Comparison of ENCODE assay signal across 29 mouse cellular contexts in the genomic region with DNA sequence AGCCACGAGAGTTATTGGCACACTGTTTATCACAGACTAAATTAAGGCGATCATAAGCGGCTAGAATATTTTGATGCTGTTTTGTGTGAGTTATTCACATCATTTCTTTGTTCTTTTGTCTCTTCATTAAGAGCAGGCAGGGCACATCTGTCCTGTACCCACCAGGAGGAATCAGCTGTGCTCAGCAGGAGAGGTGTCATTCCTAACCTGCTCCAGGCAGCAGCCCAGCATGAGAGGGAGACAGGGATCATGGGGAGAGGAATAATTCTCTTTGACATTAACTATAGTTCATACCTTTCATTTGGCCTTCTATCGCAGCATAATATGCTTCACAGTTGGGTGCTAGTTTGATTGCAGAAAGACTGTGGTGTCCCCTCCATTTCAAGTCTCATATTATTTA. TPM values are rescaled to one million over a fixed set of nuclear protein-coding genes. Genes with fewer than 3 reads are reported as not detected.
DNase-seq lines count a peak whose midpoint lies in the region; ATAC-seq and TF ChIP-seq lines count a peak whose summit lies in the region.
"Had no signal": no experiment of that assay in that cellular context is flagged by ENCODE, and none has a peak within 500 bp of the region (broad histone marks: within the 10 kb centered on the region; RNA-seq: fewer than 3 reads in every experiment).

No protein-coding gene starts in this region.

- H3K36me3 ChIP-seq in lung, embryonic 14.5 days (ENCODE audit: insufficient read depth), result no peaks in the 10 kb centered on the region
- no peaks in the 10 kb centered on the region for H3K36me3 ChIP-seq in forebrain, embryonic 15.5 days
- H3K36me3 ChIP-seq in midbrain, embryonic 16.5 days (ENCODE audit: control insufficient read depth, insufficient read depth, low read length), result no peaks in the 10 kb centered on the region
- H3K36me3 ChIP-seq: heart, embryonic 10.5 days; intestine, embryonic 15.5 days; limb, embryonic 13.5 days; liver, embryonic 12.5 days had no signal

- peak; percentile 1 for DNase-seq in lung, embryonic 14.5 days
- DNase-seq in lung, postnatal 10 days, result no peak
- DNase-seq in brain, embryonic 14.5 days (ENCODE audit: low read depth), result peak; percentile 70
- DNase-seq in cerebellum, adult 11 months, result no peak
- no peak for DNase-seq in layer of hippocampus, postnatal 36 days
- DNase-seq: adrenal gland, postnatal 10 days; cerebellum, adult 8-10 months; kidney, postnatal 4 days; lung, adult 18-20 months; right cerebral cortex, postnatal 14 days; thymus, adult 2 months; thymus, postnatal 4 days had no signal

- H3K27me3 ChIP-seq in lung, embryonic 14.5 days (ENCODE audit: insufficient read depth, low read length), result no peaks in the 10 kb centered on the region
- H3K27me3 ChIP-seq in forebrain, embryonic 15.5 days, result no peaks in the 10 kb centered on the region
- no peaks in the 10 kb centered on the region for H3K27me3 ChIP-seq in midbrain, embryonic 16.5 days (ENCODE audit: control insufficient read depth, insufficient read depth, low read depth, low read length)
- H3K27me3 ChIP-seq: intestine, embryonic 15.5 days; limb, embryonic 13.5 days; liver, embryonic 12.5 days had no signal

- no peaks in the 10 kb centered on the region for H3K9me3 ChIP-seq in lung, embryonic 14.5 days (ENCODE audit: low read depth, low read length)
- no peaks in the 10 kb centered on the region for H3K9me3 ChIP-seq in forebrain, embryonic 15.5 days
- no peaks in the 10 kb centered on the region for H3K9me3 ChIP-seq in midbrain, embryonic 16.5 days (replicated peaks; ENCODE audit: control insufficient read depth, low read length, poor library complexity, severe bottlenecking)
- H3K9me3 ChIP-seq: heart, embryonic 10.5 days; intestine, embryonic 15.5 days; limb, embryonic 13.5 days; liver, embryonic 12.5 days had no signal

- no peak for TF ChIP-seq POLR2A in brain, embryonic 14.5 days (IDR thresholded peaks at IDR 0.05; ENCODE audit: borderline replicate concordance, extremely low read depth, insufficient read depth, insufficient read length, poor library complexity, severe bottlenecking)

- no peak for TF ChIP-seq CTCF in lung, embryonic 14.5 days (IDR thresholded peaks at IDR 0.05; ENCODE audit: low read depth)
- TF ChIP-seq CTCF in brain, embryonic 14.5 days (IDR thresholded peaks at IDR 0.05; ENCODE audit: borderline replicate concordance, extremely low read depth, insufficient read depth, insufficient read length), result no peak

- H3K4me2 ChIP-seq in lung, embryonic 14.5 days, result no peak overlapping the region
- H3K4me2 ChIP-seq in forebrain, embryonic 15.5 days (replicated peaks), result no peak overlapping the region
- no peak overlapping the region for H3K4me2 ChIP-seq in midbrain, embryonic 16.5 days (ENCODE audit: low read length)
- H3K4me2 ChIP-seq: intestine, embryonic 15.5 days; limb, embryonic 13.5 days; liver, embryonic 12.5 days had no signal

- ATAC-seq in lung, embryonic 14.5 days (ENCODE audit: insufficient read depth), result no peak
- peak; percentile 79 for ATAC-seq in forebrain, embryonic 15.5 days (replicated peaks)
- peak; percentile 84; the same call in 1 of the 2 replicates for ATAC-seq in midbrain, embryonic 16.5 days
- ATAC-seq: intestine, embryonic 15.5 days; liver, embryonic 12.5 days had no signal

- no peak overlapping the region for H3K9ac ChIP-seq in lung, embryonic 14.5 days
- H3K9ac ChIP-seq in forebrain, embryonic 15.5 days (replicated peaks), result no peak overlapping the region
- H3K9ac ChIP-seq in midbrain, embryonic 16.5 days (ENCODE audit: low read depth, low read length), result no peak overlapping the region
- H3K9ac ChIP-seq: intestine, embryonic 15.5 days; limb, embryonic 13.5 days; liver, embryonic 12.5 days had no signal

- H3K27ac ChIP-seq in lung, embryonic 14.5 days (ENCODE audit: low read depth), result no peak overlapping the region
- H3K27ac ChIP-seq in forebrain, embryonic 15.5 days (replicated peaks), result peak overlapping the region; percentile 23
- no peak overlapping the region for H3K27ac ChIP-seq in midbrain, embryonic 16.5 days (ENCODE audit: low read length)
- H3K27ac ChIP-seq: heart, embryonic 10.5 days; intestine, embryonic 15.5 days; limb, embryonic 13.5 days; liver, embryonic 12.5 days; stomach, postnatal 0 days had no signal

- H3K4me3 ChIP-seq in lung, embryonic 14.5 days (ENCODE audit: low read depth, low read length), result no peak overlapping the region
- H3K4me3 ChIP-seq in forebrain, embryonic 15.5 days, result no peak overlapping the region
- no peak overlapping the region for H3K4me3 ChIP-seq in midbrain, embryonic 16.5 days (ENCODE audit: low read depth, low read length)
- H3K4me3 ChIP-seq: heart, embryonic 10.5 days; intestine, embryonic 15.5 days; limb, embryonic 13.5 days; liver, embryonic 12.5 days had no signal

- WGBS in lung, embryonic 14.5 days, result 48% methylated on average over 4 of the region's 4 CpGs
- 46% methylated on average over 4 of the region's 4 CpGs for WGBS in forebrain, embryonic 15.5 days
- 53% methylated on average over 4 of the region's 4 CpGs for WGBS in midbrain, embryonic 16.5 days

- no peaks in the 10 kb centered on the region for H3K4me1 ChIP-seq in lung, embryonic 14.5 days (ENCODE audit: insufficient read depth)
- 0 out of 2 replicates have a peak, but pooled peaks cover 5% of the 10 kb centered on the region for H3K4me1 ChIP-seq in forebrain, embryonic 15.5 days
- H3K4me1 ChIP-seq in midbrain, embryonic 16.5 days (ENCODE audit: control insufficient read depth, insufficient read depth, low read length), result no peaks in the 10 kb centered on the region
- H3K4me1 ChIP-seq: heart, embryonic 10.5 days; intestine, embryonic 15.5 days; limb, embryonic 13.5 days; liver, embryonic 12.5 days had no signal

RNA-seq across cellular contexts. Expression of a gene that starts 40.7 kb away (rescaled TPM):
- not detected in 2 replicates for polyA plus RNA-seq in lung, embryonic 14.5 days (2014; fragmentation: Nextera tagmentation; extraction: Ambion mirVana)
- polyA plus RNA-seq in brain, embryonic 14.5 days (2012; rRNA removed), result not detected in 2 replicates
- not detected in 2 replicates for polyA plus RNA-seq in forebrain, embryonic 15.5 days (2015; fragmentation: Nextera tagmentation; extraction: Ambion mirVana)
- not detected in 2 replicates for polyA plus RNA-seq in midbrain, embryonic 16.5 days (2015; fragmentation: Nextera tagmentation; extraction: Ambion mirVana)
- not detected for total RNA-seq in layer of hippocampus, postnatal 36 days (2021)
- total RNA-seq: adrenal gland, postnatal 10 days; gastrocnemius, adult 8-10 months; hematopoietic stem cell, adult 5-6 weeks; left cerebral cortex, adult 18-20 months; left cerebral cortex, postnatal 25 days; megakaryocyte, adult 5-6 weeks; MEL; neutrophil, adult 5-6 weeks had no signal
- polyA plus RNA-seq: C2C12; embryonic facial prominence, embryonic 14.5 days; heart, embryonic 10.5 days; heart, embryonic 16.5 days; intestine, embryonic 15.5 days; limb, embryonic 13.5 days; liver, embryonic 12.5 days; stomach, postnatal 0 days; thymus, adult 2 months had no signal

RNA-seq across cellular contexts. Expression of a gene that starts 50.5 kb away (rescaled TPM):
- polyA plus RNA-seq in lung, embryonic 14.5 days (2014; fragmentation: Nextera tagmentation; extraction: Ambion mirVana), result 7.2 and 7.3 TPM in 2 replicates
- polyA plus RNA-seq in brain, embryonic 14.5 days (2012; rRNA removed), result 13.9 and 16.5 TPM in 2 replicates
- 22.5 and 23.4 TPM in 2 replicates for polyA plus RNA-seq in forebrain, embryonic 15.5 days (2015; fragmentation: Nextera tagmentation; extraction: Ambion mirVana)
- polyA plus RNA-seq in midbrain, embryonic 16.5 days (2015; fragmentation: Nextera tagmentation; extraction: Ambion mirVana), result 21.2 and 21.9 TPM in 2 replicates
- total RNA-seq in layer of hippocampus, postnatal 36 days (2021), result 10 to 100 TPM; 34.0 to 38.8 TPM

Comparison
In these comparisons a context has a peak if more than half of its experiments do, and no peak if none do; other contexts are left out.
1. DNase-seq: peak in lung, embryonic 14.5 days (single experiment) and brain, embryonic 14.5 days (single experiment); none in lung, postnatal 10 days (single experiment), cerebellum, adult 11 months (single experiment) and layer of hippocampus, postnatal 36 days (0 of 2).